Mouse (Mus musculus) spleen, adult 18-20 months (tissue): ENCODE measurements at regions not wholly inside any gene's neighbourhood (a gene's known extent, or its start where the extent isn't known, plus 50 kb on each side); places are given as distances from the start of the nearest gene placed in this dataset.

Experiments used
- DNase-seq, 2 experiments: peaks; one replicate each; pipeline ENCODE4 v3.0.0; 2022; ENCODE audit warnings: mixed read lengths in 2 of 2

- no peak for DNase-seq
Measured at GRCm38 (mm10) chr13:71653212-71653938, 310.1 kb downstream of the Irx1 start.

GRCm38 (mm10) chr13:71649876-71650275 is 313.6 kb downstream of the Irx1 start:
- DNase-seq, result no peak

DNA sequence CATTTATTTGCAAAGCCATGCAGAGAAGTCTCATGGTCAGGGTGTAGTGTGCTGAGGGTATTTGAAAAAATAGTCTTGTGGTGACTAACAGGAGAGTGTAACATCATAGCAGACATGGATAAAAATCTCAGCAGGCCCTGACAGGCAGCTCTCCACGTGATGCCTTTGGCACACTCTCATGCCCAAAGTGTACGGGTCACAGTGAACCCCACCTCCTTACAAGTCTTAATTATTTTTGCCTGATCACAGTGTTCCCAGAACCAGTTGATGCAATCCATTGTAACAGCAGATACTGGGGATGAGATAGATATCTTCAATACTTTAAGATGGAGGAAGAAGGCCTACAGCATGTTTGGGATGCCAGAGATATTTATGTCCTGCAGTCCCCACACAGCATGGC is 314.5 kb downstream of the Irx1 start:
- no peak for DNase-seq

DNA sequence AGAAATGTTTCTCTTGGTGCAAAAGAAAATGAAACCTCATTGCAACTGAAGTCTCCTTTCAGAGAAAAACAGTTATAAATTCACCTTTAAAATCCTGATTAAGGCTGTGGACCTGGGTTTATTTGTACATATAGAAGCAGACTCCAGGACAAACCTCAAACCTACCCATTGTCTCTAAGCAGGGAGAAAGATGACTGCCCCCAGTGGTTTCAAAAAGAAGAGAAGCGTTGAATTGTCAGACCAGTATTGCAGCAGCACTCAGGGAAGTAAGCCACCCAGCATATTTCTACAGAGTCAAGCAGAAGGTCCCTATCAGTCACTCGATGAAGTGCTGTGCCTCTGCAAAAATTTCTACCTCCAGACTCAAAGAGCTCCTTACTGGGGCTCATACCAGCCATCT is 332.1 kb downstream of the Irx1 start:
- DNase-seq, result no peak

DNA sequence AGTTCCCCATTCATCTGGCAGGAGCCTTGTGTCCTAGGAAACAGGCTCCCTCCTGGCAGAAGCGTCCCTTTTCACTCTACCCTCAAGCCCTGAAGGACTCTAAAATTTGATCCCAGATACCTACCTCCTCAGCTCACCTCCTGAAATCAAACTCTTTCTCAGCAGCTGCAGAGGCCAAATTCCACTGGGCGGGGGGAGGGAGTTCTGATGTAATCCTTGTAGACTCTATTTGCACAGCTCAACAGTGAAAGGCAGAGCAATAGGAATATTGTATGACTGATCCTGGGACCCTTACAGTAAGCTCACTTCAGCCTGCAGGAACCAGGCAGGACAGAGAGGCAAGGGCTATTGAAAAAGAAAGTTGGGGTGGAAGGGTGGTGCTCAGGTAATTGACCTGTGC is 346.3 kb downstream of the Irx1 start:
- DNase-seq, result no peak

- no peak for DNase-seq
Measured at GRCm38 (mm10) chr13:71612393-71613179, 350.9 kb downstream of the Irx1 start.

- DNase-seq, result no peak
Measured at GRCm38 (mm10) chr13:71582486-71582885, 381.0 kb downstream of the Irx1 start.

DNA sequence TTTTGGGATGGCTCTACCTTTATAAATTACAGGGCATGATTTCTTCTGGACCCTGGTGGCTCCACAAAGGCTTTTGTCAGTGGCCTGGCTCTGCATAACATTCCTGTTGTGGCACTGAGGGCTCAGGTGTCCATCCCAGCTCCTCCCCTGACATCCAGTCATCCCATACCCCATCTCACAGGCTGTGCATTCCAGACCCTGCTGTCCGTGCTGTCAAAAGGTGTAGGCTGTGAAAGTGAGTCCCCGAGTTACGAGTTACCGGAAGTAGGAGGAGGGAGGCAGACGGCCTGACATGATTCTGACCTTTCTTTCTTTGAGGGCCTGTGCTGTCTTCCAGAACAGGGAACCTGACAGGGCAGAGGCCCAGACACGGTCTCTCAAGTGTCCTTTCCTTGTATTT is 397.6 kb downstream of the Irx1 start:
- DNase-seq, result no peak

DNA sequence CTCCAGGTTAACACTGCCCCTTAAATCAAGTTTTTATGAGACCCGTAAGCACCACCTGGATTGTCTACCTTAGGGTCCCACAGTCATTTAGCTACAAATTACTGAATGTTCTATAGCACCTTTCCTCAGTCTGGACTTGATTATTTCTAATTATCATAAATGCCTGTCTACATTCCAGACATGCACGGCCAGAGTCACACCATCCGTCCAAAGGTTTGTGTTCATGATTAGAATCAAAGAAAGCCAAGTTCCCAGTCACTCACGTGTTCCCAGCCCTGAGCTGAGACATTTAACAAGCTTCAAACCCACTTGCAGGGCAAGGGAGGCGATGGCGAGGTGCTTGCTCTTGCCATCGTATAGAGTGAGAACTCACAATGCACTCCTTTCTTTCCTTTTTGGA is 398.1 kb downstream of the Irx1 start:
- no peak for DNase-seq

- DNase-seq, result no peak
Measured at GRCm38 (mm10) chr13:71558477-71559215, 404.9 kb downstream of the Irx1 start.

DNA sequence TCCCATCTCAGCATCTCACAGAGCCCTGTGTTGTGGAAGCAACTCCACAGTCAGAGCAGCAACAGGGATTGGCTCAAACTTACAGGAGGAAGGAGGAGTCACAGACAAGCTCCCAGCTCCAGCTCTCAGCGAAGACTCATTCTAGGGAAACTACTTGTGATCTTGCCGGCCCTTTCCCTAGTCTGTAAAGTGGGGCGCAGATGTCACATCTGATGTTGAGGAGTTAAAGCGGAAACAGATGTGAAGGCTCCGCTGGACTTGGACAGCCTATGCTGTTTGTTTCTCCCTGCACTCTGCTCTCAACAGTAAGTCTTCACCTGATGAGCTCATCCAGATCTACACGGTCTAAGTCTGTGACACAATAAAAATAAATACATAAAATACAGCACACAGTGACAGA is 408.1 kb downstream of the Irx1 start:
- no peak for DNase-seq

GRCm38 (mm10) chr13:71550109-71550508 is 413.4 kb downstream of the Irx1 start:
- no peak for DNase-seq

- no peak for DNase-seq
Measured at GRCm38 (mm10) chr13:71549206-71549831, 414.2 kb downstream of the Irx1 start.

- DNase-seq, result no peak
Measured at GRCm38 (mm10) chr13:71538226-71538625, 425.3 kb downstream of the Irx1 start.

- no peak for DNase-seq
Measured at GRCm38 (mm10) chr13:71532796-71533351, 430.6 kb downstream of the Irx1 start.

GRCm38 (mm10) chr13:71529397-71530122 is 434.0 kb downstream of the Irx1 start:
- DNase-seq, result no peak

GRCm38 (mm10) chr13:71517776-71518175 is 445.7 kb downstream of the Irx1 start:
- DNase-seq, result no peak

- no peak for DNase-seq
Measured at GRCm38 (mm10) chr13:71513204-71513603, 450.3 kb downstream of the Irx1 start.

GRCm38 (mm10) chr13:71507956-71508401 is 455.5 kb downstream of the Irx1 start:
- DNase-seq, result no peak

- no peak for DNase-seq
Measured at GRCm38 (mm10) chr13:71507421-71507931, 456.0 kb downstream of the Irx1 start.

- no peak for DNase-seq
Measured at GRCm38 (mm10) chr13:71506777-71507176, 456.7 kb downstream of the Irx1 start.

DNA sequence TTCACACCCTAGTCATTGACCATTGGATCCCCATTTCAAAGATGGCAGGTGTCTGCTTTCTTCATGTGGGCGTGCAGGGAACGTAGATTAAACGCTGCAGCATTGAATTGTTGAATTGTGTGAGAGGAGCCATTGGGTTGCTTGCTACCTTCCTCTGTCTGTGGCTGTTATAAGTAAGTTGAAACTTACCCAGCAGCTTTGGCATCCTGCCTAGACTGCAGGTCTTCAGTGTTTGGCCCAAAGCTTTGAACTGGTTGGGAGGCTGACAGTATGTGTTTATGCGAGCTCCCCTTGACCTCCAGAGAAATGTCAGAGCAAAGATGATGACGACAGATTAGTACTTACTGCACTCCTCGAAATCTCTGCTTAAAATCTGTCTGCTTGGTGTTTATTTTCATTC is 473.8 kb downstream of the Irx1 start:
- no peak for DNase-seq
